Mouse (Mus musculus) midbrain, embryonic 11.5 days (tissue): ENCODE data around the gene Ezr. TPM values are rescaled to one million over a fixed set of nuclear protein-coding genes. Genes with fewer than 3 reads are reported as not detected.
A peak's percentile ranks its signal among the peaks of the same experiment; 100 is the strongest.

Source experiments
- ATAC-seq: fragments of 200-750 bp; cut with Nextera tagmentation; 2 replicates; pipeline ENCODE4 v1.8.0; 2017; ENCODE audit warnings: moderate TSS enrichment, moderate library complexity; ENCODE audit not compliant: low FRiP score
- DNase-seq: peaks from one replicate; pipeline ENCODE4 v3.0.0; 2015; ENCODE audit warnings: low spot score; ENCODE audit errors: missing footprints
- H3K27ac ChIP-seq: fragments of 300-500 bp; sonication (generic); 2 replicates; pipeline ENCODE4 v1.5.1; 2014; ENCODE audit warnings: low read depth, low read length
- H3K27me3 ChIP-seq: fragments of 300-500 bp; sonication (generic); 2 replicates; pipeline ENCODE4 v1.6.1; 2014; ENCODE audit warnings: mild to moderate bottlenecking, low read length, moderate library complexity, mixed read lengths; ENCODE audit not compliant: control insufficient read depth, insufficient read depth
- H3K36me3 ChIP-seq: fragments of 300-500 bp; sonication (generic); 2 replicates; pipeline ENCODE4 v1.6.1; 2014; ENCODE audit warnings: mild to moderate bottlenecking, low read length, moderate library complexity, mixed read lengths; ENCODE audit not compliant: control insufficient read depth, insufficient read depth
- H3K4me1 ChIP-seq: fragments of 300-500 bp; sonication (generic); 2 replicates; pipeline ENCODE4 v1.6.1; 2014; ENCODE audit warnings: low read length; ENCODE audit not compliant: control insufficient read depth, insufficient read depth
- H3K4me2 ChIP-seq: fragments of 300-500 bp; sonication (generic); 2 replicates; pipeline ENCODE4 v1.6.1; 2014; ENCODE audit warnings: mild to moderate bottlenecking, moderate library complexity
- H3K4me3 ChIP-seq: fragments of 300-500 bp; sonication (generic); 2 replicates; pipeline ENCODE4 v1.5.1; 2014; ENCODE audit warnings: low read depth, low read length
- H3K9ac ChIP-seq: fragments of 300-500 bp; sonication (generic); 2 replicates; pipeline ENCODE4 v1.6.1; 2014; ENCODE audit warnings: low read length
- H3K9me3 ChIP-seq: fragments of 300-500 bp; sonication (generic); 2 replicates; pipeline ENCODE4 v1.6.1; 2016; ENCODE audit warnings: low read length; ENCODE audit not compliant: control insufficient read depth
- WGBS: fragments of 180-500 bp; shearing (Covaris S2); extraction: QIAGEN DNeasy Blood & Tissue Kit; methylation state at CpG from one replicate; pipeline ENCODE4 v1.1.7; 2014; 5-methylcytosine and 5-hydroxymethylcytosine counted together
- polyA plus RNA-seq: library from polyadenylated mRNA; unstranded; fragments of >200 nt; fragmentation: Nextera tagmentation; extraction: Ambion mirVana; gene quantifications from 2 replicates; pipeline ENCODE4 v1.2.1, GENCODE M21; 2014

Gene Ezr
- polyA plus RNA-seq, 1 experiment from 2014 or later: 51.0 TPM

GRCm38 (mm10) chr17:6737273-6737997, 45.1 kb downstream of the Ezr start:
- H3K4me1 ChIP-seq: peaks cover 13% of the 10 kb centered on the region
- DNase-seq (no peak), ATAC-seq (no peak)
- no peaks in the 10 kb centered on the region for H3K27me3 ChIP-seq
- no peak overlapping the region for H3K4me2 ChIP-seq
- peaks cover 4% of the 10 kb centered on the region; the same call in 1 of the 2 replicates for H3K36me3 ChIP-seq
- H3K27ac ChIP-seq: no peak overlapping the region
- H3K9ac ChIP-seq: no peak overlapping the region
- WGBS: 71% methylated on average over 12 of the region's 12 CpGs
- no peak overlapping the region for H3K4me3 ChIP-seq
- no peaks in the 10 kb centered on the region for H3K9me3 ChIP-seq

GRCm38 (mm10) chr17:6736306-6737272, 46.0 kb downstream of the Ezr start:
- no peaks in the 10 kb centered on the region for H3K9me3 ChIP-seq
- no peak for DNase-seq
- WGBS: 20% methylated on average over 15 of the region's 15 CpGs
- H3K27me3 ChIP-seq: no peaks in the 10 kb centered on the region
- no peak overlapping the region for H3K4me3 ChIP-seq
- H3K4me1 ChIP-seq: peaks cover 10% of the 10 kb centered on the region
- ATAC-seq: no peak
- peaks cover 4% of the 10 kb centered on the region; the same call in 1 of the 2 replicates for H3K36me3 ChIP-seq
- H3K27ac ChIP-seq: no peak overlapping the region
- H3K4me2 ChIP-seq: no peak overlapping the region
- H3K9ac ChIP-seq: no peak overlapping the region

- H3K36me3 ChIP-seq: peaks cover 4% of the 10 kb centered on the region; the same call in 1 of the 2 replicates
- peaks cover 7% of the 10 kb centered on the region for H3K4me1 ChIP-seq
- H3K9me3 ChIP-seq: no peaks in the 10 kb centered on the region
- ATAC-seq (no peak), DNase-seq (no peak)
- H3K27me3 ChIP-seq: no peaks in the 10 kb centered on the region
- no peak overlapping the region for H3K27ac ChIP-seq
- WGBS: 95% methylated on average over 12 of the region's 12 CpGs
- H3K9ac ChIP-seq: no peak overlapping the region
- H3K4me2 ChIP-seq: no peak overlapping the region
- H3K4me3 ChIP-seq: no peak overlapping the region
Measured at GRCm38 (mm10) chr17:6734746-6735441, 47.7 kb downstream of the Ezr start.

DNA sequence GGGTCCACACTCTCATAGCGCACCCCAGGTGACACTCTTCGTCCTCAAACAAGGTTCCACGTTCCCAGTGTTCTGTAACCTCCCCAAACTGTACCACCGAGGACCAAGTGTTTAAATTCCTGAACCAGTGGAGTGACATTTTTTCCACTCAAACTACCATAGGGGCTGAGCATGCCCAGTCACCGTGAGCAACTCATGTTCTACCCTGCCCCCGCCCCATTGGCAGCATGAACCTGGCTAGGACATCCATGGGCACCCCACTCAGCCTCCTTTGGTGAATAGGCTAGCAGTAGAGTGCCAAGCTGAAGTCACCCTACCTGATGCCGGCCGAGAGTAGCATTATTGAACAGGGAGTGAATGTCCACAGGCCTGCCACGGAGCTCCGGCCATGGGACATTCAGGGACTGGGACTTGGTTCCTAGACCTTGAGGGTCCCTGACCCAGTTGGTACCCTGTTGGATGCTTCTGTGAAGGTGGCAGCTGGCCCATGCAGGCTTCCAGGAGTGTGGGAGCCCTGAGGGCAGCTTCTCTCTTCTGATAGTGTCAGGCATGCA, 49.2 kb downstream of the Ezr start:
- Histone ChIP-seq H3K4me1 (peaks cover 10% of the 10 kb centered on the region), H3K4me2 (no peak overlapping the region), H3K9ac (no peak overlapping the region), H3K27me3 (no peaks in the 10 kb centered on the region), H3K9me3 (no peaks in the 10 kb centered on the region), H3K4me3 (no peak overlapping the region), H3K27ac (no peak overlapping the region), H3K36me3 (no peaks in the 10 kb centered on the region)
- DNase-seq: no peak
- WGBS: 91% methylated on average over 10 of the region's 10 CpGs
- ATAC-seq: no peak

DNA sequence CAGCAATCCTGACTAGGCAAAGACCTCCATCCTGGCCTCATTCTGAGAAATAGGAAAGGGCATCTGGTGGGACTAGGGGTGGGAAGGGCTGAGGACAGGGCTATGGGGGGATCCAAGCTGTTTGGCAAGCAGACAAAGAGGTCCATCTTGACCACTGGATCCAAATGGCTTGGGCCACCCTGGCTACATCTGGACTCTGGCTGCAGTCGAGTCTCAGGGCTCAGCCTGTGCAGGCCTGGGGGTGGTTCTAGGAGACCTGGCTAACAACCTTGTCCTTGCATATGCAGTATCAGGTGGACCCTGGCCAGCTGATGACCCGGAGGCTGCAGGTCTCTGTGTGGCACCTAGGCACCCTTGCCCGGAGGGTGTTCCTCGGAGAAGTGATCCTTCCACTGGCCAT, 49.9 kb downstream of the Ezr start:
- Histone ChIP-seq H3K9me3 (no peaks in the 10 kb centered on the region), H3K4me2 (no peak overlapping the region), H3K27me3 (no peaks in the 10 kb centered on the region), H3K4me3 (no peak overlapping the region), H3K36me3 (no peaks in the 10 kb centered on the region), H3K27ac (no peak overlapping the region), H3K9ac (no peak overlapping the region), H3K4me1 (peaks cover 10% of the 10 kb centered on the region)
- DNase-seq: no peak
- no peak for ATAC-seq
- 89% methylated on average over 4 of the region's 4 CpGs for WGBS

DNA sequence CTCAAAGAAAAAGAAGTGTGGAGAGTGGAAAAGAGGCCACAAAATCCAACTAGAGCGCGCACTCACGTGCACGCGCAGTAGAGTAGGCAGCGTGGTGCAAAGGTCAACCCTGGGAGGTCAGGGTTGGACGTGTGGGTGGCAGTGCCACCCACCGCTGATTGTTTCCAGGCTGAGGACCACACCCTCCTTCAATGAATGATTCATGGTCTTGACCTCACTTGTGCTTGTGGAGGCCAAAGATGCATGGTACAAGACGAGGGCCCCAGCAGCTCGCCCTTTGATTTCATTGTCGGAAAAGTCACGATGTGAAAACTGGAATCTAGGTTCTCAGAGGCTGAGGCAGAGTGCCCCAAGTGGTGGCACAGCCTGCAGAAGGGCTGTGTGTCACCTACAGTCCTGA, 51.0 kb downstream of the Ezr start:
- H3K4me1 ChIP-seq: peaks cover 7% of the 10 kb centered on the region
- no peak overlapping the region for H3K4me2 ChIP-seq
- DNase-seq: no peak
- ATAC-seq: no peak
- no peaks in the 10 kb centered on the region for H3K9me3 ChIP-seq
- H3K9ac ChIP-seq: no peak overlapping the region
- H3K27ac ChIP-seq: no peak overlapping the region
- no peaks in the 10 kb centered on the region for H3K36me3 ChIP-seq
- H3K4me3 ChIP-seq: no peak overlapping the region
- no peaks in the 10 kb centered on the region for H3K27me3 ChIP-seq
- WGBS: 88% methylated on average over 12 of the region's 12 CpGs

GRCm38 (mm10) chr17:6731132-6731531, 51.5 kb downstream of the Ezr start:
- no peak overlapping the region for H3K9ac ChIP-seq
- 80% methylated on average over 8 of the region's 8 CpGs for WGBS
- H3K27me3 ChIP-seq: no peaks in the 10 kb centered on the region
- no peaks in the 10 kb centered on the region for H3K36me3 ChIP-seq
- H3K4me2 ChIP-seq: no peak overlapping the region
- no peak for DNase-seq
- H3K27ac ChIP-seq: no peak overlapping the region
- peaks cover 3% of the 10 kb centered on the region; the same call in 1 of the 2 replicates for H3K4me1 ChIP-seq
- no peaks in the 10 kb centered on the region for H3K9me3 ChIP-seq
- H3K4me3 ChIP-seq: no peak overlapping the region
- ATAC-seq: no peak

DNA sequence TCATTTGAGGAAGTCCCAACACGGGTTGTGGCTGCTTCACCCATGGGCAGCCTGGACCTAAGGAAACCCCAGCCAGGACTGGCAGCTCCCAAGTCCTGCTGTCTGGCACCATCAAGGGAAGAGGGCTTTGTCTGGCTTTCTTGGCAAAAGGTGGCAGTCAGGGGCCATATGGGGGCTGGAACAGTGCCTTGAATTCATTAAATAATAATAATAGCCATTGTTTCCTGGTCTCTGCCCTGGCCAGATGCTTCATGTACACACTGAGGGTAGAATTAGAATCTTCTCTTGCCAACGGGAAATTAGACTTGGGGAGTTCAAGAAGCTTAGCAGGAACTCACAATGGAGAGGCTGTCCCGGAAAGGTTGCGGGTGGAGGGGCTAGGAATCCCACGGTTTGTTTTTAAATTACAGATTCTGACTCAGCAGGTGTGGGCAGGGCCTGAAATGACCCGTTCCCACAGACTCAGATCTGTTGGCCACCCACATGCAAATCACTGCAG, 53.3 kb downstream of the Ezr start:
- DNase-seq (peak; percentile 83), ATAC-seq (no peak)
- H3K9ac ChIP-seq: no peak overlapping the region
- 22% methylated on average over 6 of the region's 6 CpGs for WGBS
- no peak overlapping the region for H3K4me2 ChIP-seq
- H3K27ac ChIP-seq: no peak overlapping the region
- peaks cover 3% of the 10 kb centered on the region; the same call in 1 of the 2 replicates for H3K4me1 ChIP-seq
- no peak overlapping the region for H3K4me3 ChIP-seq
- no peaks in the 10 kb centered on the region for H3K9me3 ChIP-seq
- H3K27me3 ChIP-seq: no peaks in the 10 kb centered on the region
- H3K36me3 ChIP-seq: no peaks in the 10 kb centered on the region
